Mouse (Mus musculus) hindbrain, embryonic 15.5 days (tissue): ENCODE measurements around the gene AC109138.7. TPM values are rescaled to one million over a fixed set of nuclear protein-coding genes. Genes with fewer than 3 reads are reported as not detected.

ENCODE experiments used
- ATAC-seq: fragments of 200-750 bp; cut with Nextera tagmentation; 2 replicates; pipeline ENCODE4 v1.8.0; 2017; ENCODE audit warnings: low read depth, moderate number of reproducible peaks, moderate TSS enrichment; ENCODE audit not compliant: low FRiP score
- H3K27ac ChIP-seq: fragments of 300-500 bp; sonication (generic); replicated peaks from 2 replicates; pipeline ENCODE4 v1.5.1; 2015; ENCODE audit warnings: mild to moderate bottlenecking, inconsistent platforms
- H3K27me3 ChIP-seq: fragments of 300-500 bp; sonication (generic); 2 replicates; pipeline ENCODE4 v1.6.1; 2015; ENCODE audit warnings: control low read depth, inconsistent platforms
- H3K36me3 ChIP-seq: fragments of 300-500 bp; sonication (generic); 2 replicates; pipeline ENCODE4 v1.6.1; 2015; ENCODE audit warnings: control low read depth, inconsistent platforms
- H3K4me1 ChIP-seq: fragments of 300-500 bp; sonication (generic); replicated peaks from 2 replicates; pipeline ENCODE4 v1.6.1; 2015; ENCODE audit warnings: control low read depth, inconsistent platforms
- H3K4me2 ChIP-seq: fragments of 300-500 bp; sonication (generic); 2 replicates; pipeline ENCODE4 v1.6.1; 2015; ENCODE audit warnings: moderate library complexity, mild to moderate bottlenecking, inconsistent platforms
- H3K4me3 ChIP-seq: fragments of 300-500 bp; sonication (generic); 2 replicates; pipeline ENCODE4 v1.5.1; 2015; ENCODE audit warnings: mild to moderate bottlenecking, inconsistent platforms
- H3K9ac ChIP-seq: fragments of 300-500 bp; sonication (generic); 2 replicates; pipeline ENCODE4 v1.6.1; 2015; ENCODE audit warnings: inconsistent platforms
- H3K9me3 ChIP-seq: fragments of 300-500 bp; sonication (generic); 2 replicates; pipeline ENCODE4 v1.6.1; 2016; ENCODE audit warnings: control low read depth, inconsistent platforms
- WGBS: fragments of 180-500 bp; shearing (Covaris S2); methylation state at CpG from one replicate; pipeline ENCODE4 v1.1.7; 2015; 5-methylcytosine and 5-hydroxymethylcytosine counted together
- microRNA-seq: library from miRNA; unstranded; fragments of <30 nt; microRNA quantifications from one replicate; pipeline ENCODE4, GENCODE M21; 2016
- polyA plus RNA-seq: library from polyadenylated mRNA; unstranded; fragments of >200 nt; fragmentation: Nextera tagmentation; extraction: Ambion mirVana; gene quantifications from 2 replicates; pipeline ENCODE4 v1.2.1, GENCODE M21; 2015

AC109138.7 gene
- polyA plus RNA-seq, 1 experiment from 2014 or later: not detected

GRCm38 (mm10) chr19:4268566-4269361 is 54.6 kb downstream of the AC109138.7 start, which contains the start of gene Ssh3:
Gene Ssh3 (minus strand): TSS chr19:4269180.
- 6% methylated on average over 46 of the region's 46 CpGs for WGBS
- H3K27ac ChIP-seq: no peak within 1 kb of the TSS
- ATAC-seq: peak; percentile 74; the same call in 1 of the 2 replicates
- H3K4me3 ChIP-seq: peak within 1 kb of the TSS; percentile 33
- H3K36me3 ChIP-seq: peaks cover 6% of the 10 kb centered on the region
- H3K9ac ChIP-seq: peak within 1 kb of the TSS; percentile 9; the same call in 1 of the 2 replicates
- H3K4me2 ChIP-seq: peak within 1 kb of the TSS; percentile 53
- H3K27me3 ChIP-seq: peaks cover 15% of the 10 kb centered on the region
- peaks cover 10% of the 10 kb centered on the region; the same call in 1 of the 2 replicates for H3K4me1 ChIP-seq
- H3K9me3 ChIP-seq: no peaks in the 10 kb centered on the region

GRCm38 (mm10) chr19:4270187-4270586 is 56.0 kb downstream of the AC109138.7 start:
- WGBS: 68% methylated on average over 6 of the region's 6 CpGs
- no peak overlapping the region for H3K9ac ChIP-seq
- no peak overlapping the region for H3K27ac ChIP-seq
- no peaks in the 10 kb centered on the region for H3K9me3 ChIP-seq
- ATAC-seq: no peak
- H3K4me1 ChIP-seq: peaks cover 10% of the 10 kb centered on the region; the same call in 1 of the 2 replicates
- no peak overlapping the region for H3K4me3 ChIP-seq
- peaks cover 15% of the 10 kb centered on the region for H3K27me3 ChIP-seq
- H3K4me2 ChIP-seq: no peak overlapping the region
- peaks cover 6% of the 10 kb centered on the region for H3K36me3 ChIP-seq

- 94% methylated on average over 11 of the region's 11 CpGs for WGBS
- H3K4me3 ChIP-seq: no peak overlapping the region
- peaks cover 10% of the 10 kb centered on the region; the same call in 1 of the 2 replicates for H3K4me1 ChIP-seq
Observed at GRCm38 (mm10) chr19:4270972-4271371, 56.8 kb downstream of the AC109138.7 start.

GRCm38 (mm10) chr19:4279487-4279886 is 65.3 kb downstream of the AC109138.7 start:
- Histone ChIP-seq H3K36me3 (peaks cover 17% of the 10 kb centered on the region), H3K27me3 (no peaks in the 10 kb centered on the region), H3K4me1 (peaks cover 25% of the 10 kb centered on the region), H3K4me3 (no peak overlapping the region), H3K9ac (no peak overlapping the region), H3K27ac (no peak overlapping the region), H3K4me2 (no peak overlapping the region), H3K9me3 (no peaks in the 10 kb centered on the region)
- WGBS: 100% methylated on average over 1 of the region's 1 CpGs
- no peak for ATAC-seq

More at GRCm38 (mm10) chr19:4270972-4271371, 56.8 kb downstream of the AC109138.7 start:
- H3K9me3 ChIP-seq: no peaks in the 10 kb centered on the region
- H3K9ac ChIP-seq: no peak overlapping the region
- H3K27me3 ChIP-seq: peaks cover 15% of the 10 kb centered on the region
- no peak for ATAC-seq
- no peak overlapping the region for H3K4me2 ChIP-seq
- no peak overlapping the region for H3K27ac ChIP-seq
- peaks cover 6% of the 10 kb centered on the region for H3K36me3 ChIP-seq

- no peaks in the 10 kb centered on the region for H3K9me3 ChIP-seq
- H3K36me3 ChIP-seq: peaks cover 17% of the 10 kb centered on the region
- no peak overlapping the region for H3K4me3 ChIP-seq
- no peak overlapping the region for H3K4me2 ChIP-seq
- ATAC-seq: no peak
- no peak overlapping the region for H3K9ac ChIP-seq
- 99% methylated on average over 9 of the region's 9 CpGs for WGBS
- H3K27ac ChIP-seq: no peak overlapping the region
- H3K27me3 ChIP-seq: no peaks in the 10 kb centered on the region
- peaks cover 25% of the 10 kb centered on the region for H3K4me1 ChIP-seq
Observed at GRCm38 (mm10) chr19:4280425-4280824, 66.3 kb downstream of the AC109138.7 start.

Small RNAs within 50 kb of the gene (microRNA-seq; reads per million reads assigned to microRNA genes)
- gene Gm26115: not detected
- not detected for gene Mir6985

Other genes starting within 250 kb of the AC109138.7 start
- gene Aldh3b2, start 242.0 kb upstream of the AC109138.7 start, polyA plus RNA-seq: 0.18 and 0.27 TPM in 2 replicates
- 2.5 and 3.0 TPM in 2 replicates for gene Acy3, start 227.8 kb upstream of the AC109138.7 start, polyA plus RNA-seq
- gene Tbx10, start 221.6 kb upstream of the AC109138.7 start, polyA plus RNA-seq: 0.31 and 0.40 TPM in 2 replicates
- 25.8 and 26.5 TPM in 2 replicates for gene Nudt8, start 213.8 kb upstream of the AC109138.7 start, polyA plus RNA-seq
- 5.1 and 5.5 TPM in 2 replicates for gene Gm49405, start 213.7 kb upstream of the AC109138.7 start, polyA plus RNA-seq
- 5.9 and 6.4 TPM in 2 replicates for gene Doc2g, start 211.0 kb upstream of the AC109138.7 start, polyA plus RNA-seq
- 244 and 247 TPM in 2 replicates for gene Ndufv1, start 201.6 kb upstream of the AC109138.7 start, polyA plus RNA-seq
- gene Gstp1, start 176.4 kb upstream of the AC109138.7 start, polyA plus RNA-seq: 534 and 573 TPM in 2 replicates
- 0.60 and 2.2 TPM in 2 replicates for gene Gstp2, start 168.3 kb upstream of the AC109138.7 start, polyA plus RNA-seq
- not detected in 2 replicates for gene Gstp3, start 154.8 kb upstream of the AC109138.7 start, polyA plus RNA-seq
- not detected in 2 replicates for gene Cabp2, start 132.8 kb upstream of the AC109138.7 start, polyA plus RNA-seq
- 82.5 and 92.5 TPM in 2 replicates for gene Cdk2ap2, start 117.2 kb upstream of the AC109138.7 start, polyA plus RNA-seq
- 74.3 and 81.1 TPM in 2 replicates for gene Pitpnm1, start 114.4 kb upstream of the AC109138.7 start, polyA plus RNA-seq
- gene Aip, start 88.5 kb upstream of the AC109138.7 start, polyA plus RNA-seq: 102 and 104 TPM in 2 replicates
- gene Gpr152, start 74.6 kb upstream of the AC109138.7 start, polyA plus RNA-seq: 0.04 and 0.05 TPM in 2 replicates
- gene Cabp4, start 70.3 kb upstream of the AC109138.7 start, polyA plus RNA-seq: 0.21 and 0.26 TPM in 2 replicates
- gene Coro1b, start 65.7 kb upstream of the AC109138.7 start, polyA plus RNA-seq: 119 and 121 TPM in 2 replicates
- gene Ptprcap, start 60.8 kb upstream of the AC109138.7 start, polyA plus RNA-seq: 0.26 and 0.83 TPM in 2 replicates
- gene Rps6kb2, start 51.0 kb upstream of the AC109138.7 start, polyA plus RNA-seq: 47.8 and 56.7 TPM in 2 replicates
- gene Carns1, start 38.9 kb upstream of the AC109138.7 start, polyA plus RNA-seq: 5.6 and 6.1 TPM in 2 replicates
- gene Tbc1d10c, start 23.1 kb upstream of the AC109138.7 start, polyA plus RNA-seq: 0.98 and 1.5 TPM in 2 replicates
- 582 and 587 TPM in 2 replicates for gene Ppp1ca, start 22.3 kb upstream of the AC109138.7 start, polyA plus RNA-seq
- 25.5 and 27.5 TPM in 2 replicates for gene Rad9a, start 12.7 kb upstream of the AC109138.7 start, polyA plus RNA-seq
- gene Clcf1, start 119 bp upstream of the AC109138.7 start, polyA plus RNA-seq: 0.69 and 0.75 TPM in 2 replicates
- 19.2 and 20.9 TPM in 2 replicates for gene Pold4, start 17.5 kb downstream of the AC109138.7 start, polyA plus RNA-seq
- 15.9 and 18.5 TPM in 2 replicates for gene Ssh3, start 54.8 kb downstream of the AC109138.7 start, polyA plus RNA-seq
- gene Ankrd13d, start 68.8 kb downstream of the AC109138.7 start, polyA plus RNA-seq: 58.3 and 63.4 TPM in 2 replicates
- 25.7 and 31.9 TPM in 2 replicates for gene Grk2, start 91.9 kb downstream of the AC109138.7 start, polyA plus RNA-seq
- 32.7 and 36.3 TPM in 2 replicates for gene Kdm2a, start 183.9 kb downstream of the AC109138.7 start, polyA plus RNA-seq
- 5.7 and 6.7 TPM in 2 replicates for gene Rhod, start 225.1 kb downstream of the AC109138.7 start, polyA plus RNA-seq